8 mouse cellular contexts compared by ENCODE assay signal in the genomic region with DNA sequence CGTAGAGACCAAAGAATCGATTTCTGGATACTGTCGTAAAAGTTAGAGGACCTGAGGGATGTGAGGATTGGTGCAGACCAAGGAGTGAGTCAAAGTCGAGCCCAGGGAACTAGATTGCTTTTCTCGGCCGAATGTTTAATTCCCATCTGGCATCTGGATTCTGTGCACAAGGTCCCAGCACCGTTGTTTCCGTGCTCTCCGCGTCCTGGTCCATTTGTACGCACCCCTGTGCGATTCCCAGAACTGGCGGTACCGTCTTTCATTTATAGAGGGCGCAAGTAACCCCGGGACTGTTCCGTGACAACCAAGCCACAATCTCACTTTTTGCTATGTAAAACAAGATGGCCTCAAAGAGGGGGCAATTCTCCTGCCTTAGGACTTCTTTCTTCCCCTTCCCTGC. TPM values are rescaled to one million over a fixed set of nuclear protein-coding genes. Genes with fewer than 3 reads are reported as not detected.
A peak's percentile ranks its signal among the peaks of the same experiment; 100 is the strongest.
DNase-seq lines count a peak whose midpoint lies in the region; ATAC-seq and TF ChIP-seq lines count a peak whose summit lies in the region.

No protein-coding gene starts in this region.

- peak overlapping the region; percentile 65 for H3K4me2 ChIP-seq in lung, postnatal 0 days (replicated peaks; ENCODE audit: low read depth, low read length)

- no peak for TF ChIP-seq EP300 in lung, postnatal 0 days (IDR thresholded peaks at IDR 0.05)

- no peaks in the 10 kb centered on the region for H3K27me3 ChIP-seq in lung, postnatal 0 days (replicated peaks; ENCODE audit: insufficient read depth, low read length)

- H3K9me3 ChIP-seq in lung, postnatal 0 days (ENCODE audit: low read length) = no peaks in the 10 kb centered on the region

- TF ChIP-seq CTCF in lung, postnatal 0 days (IDR thresholded peaks at IDR 0.05) = peak; percentile 75

- WGBS in lung, postnatal 0 days = 0% methylated on average over 17 of the region's 17 CpGs

- peaks cover 5% of the 10 kb centered on the region; the same call in 1 of the 2 replicates for H3K4me1 ChIP-seq in lung, postnatal 0 days (ENCODE audit: insufficient read depth, low read depth, low read length)

- no peaks in the 10 kb centered on the region for H3K36me3 ChIP-seq in lung, postnatal 0 days (ENCODE audit: insufficient read depth, low read length)

- peak overlapping the region; percentile 50 for H3K4me3 ChIP-seq in lung, postnatal 0 days (ENCODE audit: low read depth, low read length)

- peak overlapping the region; percentile 36 for H3K9ac ChIP-seq in lung, postnatal 0 days (replicated peaks; ENCODE audit: low read depth)

- H3K27ac ChIP-seq in lung, postnatal 0 days (ENCODE audit: low read length) = peak overlapping the region; percentile 91

- ATAC-seq in hematopoietic stem cell, adult 5-6 weeks (replicated peaks in 1 of 2; ENCODE audit: insufficient read depth in 1 of 2, low FRiP score in 2 of 2, low TSS enrichment in 1 of 2, low read depth in 1 of 2, poor library complexity in 2 of 2, severe bottlenecking in 2 of 2) = peak; percentile 51 to 67
- peak; percentile 63 for ATAC-seq in lung, postnatal 0 days

- peak; percentile 77 for DNase-seq in MEL-GATA-1-ER (ENCODE audit: extremely low read depth, low read depth)
- peak; percentile 74 for DNase-seq in cerebellum, adult 8-10 months
- DNase-seq in forelimb bud, embryonic 11.5 days (ENCODE audit: low read depth, low spot score) = peak; percentile 80
- peak; percentile 74 for DNase-seq in layer of hippocampus, adult 9-10 months (ENCODE audit: low spot score)
- peak; percentile 94 for DNase-seq in lung, postnatal 0 days (ENCODE audit: low spot score)
- DNase-seq in ovary, postnatal 10 days (ENCODE audit: low spot score) = peak; percentile 56
- peak; percentile 66 to 67 for DNase-seq in thymus, postnatal 36 days

RNA-seq across cellular contexts. Expression of a gene that starts 7.1 kb away (rescaled TPM):
- 12.5 and 18.7 TPM in 2 replicates for total RNA-seq in hematopoietic stem cell, adult 5-6 weeks (2017)
- 8.4 and 8.7 TPM in 2 replicates for polyA plus RNA-seq in lung, postnatal 0 days (2015; fragmentation: Nextera tagmentation; extraction: Ambion mirVana)

RNA-seq across cellular contexts. Expression of a gene that starts 35.0 kb away (rescaled TPM):
- 0.20 TPM in 1 of 2 replicates, not detected in the other for total RNA-seq in hematopoietic stem cell, adult 5-6 weeks (2017)
- 0.14 and 0.21 TPM in 2 replicates for polyA plus RNA-seq in lung, postnatal 0 days (2015; fragmentation: Nextera tagmentation; extraction: Ambion mirVana)

RNA-seq across cellular contexts. Expression of a gene that starts 57.9 kb away (rescaled TPM):
- total RNA-seq in hematopoietic stem cell, adult 5-6 weeks (2017) = not detected in 2 replicates
- 0.06 and 0.07 TPM in 2 replicates for polyA plus RNA-seq in lung, postnatal 0 days (2015; fragmentation: Nextera tagmentation; extraction: Ambion mirVana)

Comparison
In these comparisons a context has a peak if more than half of its experiments do, and no peak if none do; other contexts are left out.
1. Peak in every context shown above with its lines: DNase-seq, ATAC-seq, H3K4me3 ChIP-seq and H3K27ac ChIP-seq.